Mouse (Mus musculus) heart, adult 8-10 months (tissue): ENCODE measurements around the gene Npepl1. TPM values are rescaled to one million over a fixed set of nuclear protein-coding genes. Genes with fewer than 3 reads are reported as not detected.

ENCODE experiments used
- DNase-seq: peaks from one replicate; pipeline ENCODE4 v3.0.0; 2022; ENCODE audit warnings: low spot score
- total RNA-seq, 4 experiments: library from RNA; stranded (reverse); gene quantifications; 2 replicates each; pipeline ENCODE4 v1.2.4; 2022

Npepl1 gene
- total RNA-seq, result 10 to 100 TPM; 75.9 to 81.5 (median 77.7) TPM

DNA sequence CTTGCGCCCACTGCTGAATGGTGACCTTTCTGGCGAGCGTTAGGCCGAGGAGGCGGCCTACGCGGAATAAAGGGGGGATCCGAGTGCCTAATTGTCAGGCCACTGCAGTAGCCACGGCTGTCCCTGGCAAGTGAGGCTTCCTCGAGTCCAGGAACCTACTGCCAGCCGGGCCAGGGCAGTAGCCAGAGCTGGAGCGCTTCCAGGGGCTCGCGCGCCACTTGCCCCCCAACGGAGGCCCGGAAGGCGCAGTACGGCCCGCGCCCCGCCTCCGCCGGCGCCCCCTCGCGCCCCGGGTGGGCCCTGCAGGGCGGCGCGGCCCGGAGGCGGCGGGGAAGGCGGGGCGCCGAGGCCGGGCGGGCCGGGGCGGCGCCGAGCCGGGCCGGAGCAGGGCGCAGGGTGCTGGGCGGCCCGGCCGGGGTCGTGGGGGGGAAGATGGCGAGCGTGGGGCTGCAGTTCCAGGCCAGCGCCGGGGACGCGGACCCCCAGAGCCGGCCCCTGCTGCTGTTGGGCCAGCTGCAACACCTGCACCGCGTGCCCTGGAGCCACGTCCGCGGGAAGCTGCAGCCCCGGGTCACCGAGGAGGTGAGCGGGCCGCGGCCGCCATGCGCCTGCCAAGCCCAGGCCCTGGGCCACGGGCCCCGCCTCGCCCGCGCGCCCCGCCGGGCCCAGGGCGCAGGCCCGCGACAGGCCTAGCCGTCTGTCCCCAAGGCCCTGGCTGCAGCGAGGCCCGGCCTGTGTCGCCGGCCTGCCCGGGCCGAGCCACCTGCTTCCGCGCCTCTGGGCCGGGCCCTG, at the start of gene Npepl1:
Gene Npepl1 (plus strand): TSS at position 359 of the 792 bp plus-strand sequence.
- peak; percentile 67 for DNase-seq

GRCm38 (mm10) chr2:174061219-174061618, 48.9 kb upstream of the Npepl1 start:
- no peak for DNase-seq

- DNase-seq, result no peak
Observed at GRCm38 (mm10) chr2:174063074-174063473, 47.1 kb upstream of the Npepl1 start.

- DNase-seq, result no peak
Observed at GRCm38 (mm10) chr2:174063527-174064211, 46.5 kb upstream of the Npepl1 start.

DNA sequence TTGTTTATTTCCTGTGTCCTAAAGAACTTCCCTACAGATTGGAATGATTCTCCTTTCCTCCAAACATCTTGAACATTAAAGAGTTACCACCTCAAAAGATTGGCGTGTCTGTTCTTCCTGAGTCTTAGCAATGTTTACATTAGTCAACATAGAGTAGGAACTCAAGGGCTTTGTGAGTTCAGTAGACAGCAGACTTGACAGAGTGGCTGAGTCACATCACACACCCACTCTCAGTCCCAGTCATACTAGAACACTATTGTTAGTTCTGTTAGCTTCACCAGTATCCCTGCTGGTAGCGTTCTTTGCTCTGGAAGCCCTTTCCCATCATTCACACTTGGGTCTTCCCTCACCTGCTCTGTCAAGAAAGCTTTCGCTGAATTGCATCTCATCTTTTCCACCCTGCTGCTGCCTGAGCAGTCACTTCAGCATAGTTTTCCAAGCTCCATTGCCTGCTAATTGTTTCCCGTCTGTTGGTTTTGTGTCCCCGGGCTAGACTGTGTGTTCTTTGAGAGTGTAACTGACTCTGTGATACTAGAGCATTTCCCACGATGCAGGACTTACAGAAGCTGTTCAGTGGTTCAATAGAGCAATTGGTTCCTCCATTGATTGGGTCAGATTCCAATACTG, 42.2 kb upstream of the Npepl1 start:
- no peak for DNase-seq

DNA sequence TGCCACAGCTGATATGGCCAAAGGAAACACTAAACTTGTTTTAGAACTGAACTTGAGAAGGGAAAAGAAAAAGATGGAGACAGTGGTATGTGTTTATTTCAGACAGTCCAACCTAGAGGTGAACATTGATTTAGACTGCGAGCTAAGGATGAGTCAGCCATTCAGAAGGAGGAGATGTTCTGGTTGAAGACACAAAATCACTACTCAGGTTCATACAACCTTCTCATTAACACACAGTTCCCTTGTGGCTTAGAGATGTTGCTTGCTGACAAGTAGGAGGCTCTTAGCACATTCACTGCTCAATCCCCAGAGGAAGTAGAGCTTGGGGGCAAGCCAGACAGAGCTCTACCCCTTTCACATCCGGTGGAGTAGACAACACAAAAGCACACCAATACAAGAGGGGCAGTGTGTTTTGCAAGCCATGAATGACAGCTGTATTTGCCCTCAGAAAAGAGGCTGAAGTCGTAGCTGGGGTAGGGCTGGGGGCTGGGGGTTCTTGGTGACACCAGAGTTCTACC, 40.6 kb upstream of the Npepl1 start:
- DNase-seq, result no peak

- no peak for DNase-seq
Observed at GRCm38 (mm10) chr2:174071406-174071805, 38.7 kb upstream of the Npepl1 start.

DNA sequence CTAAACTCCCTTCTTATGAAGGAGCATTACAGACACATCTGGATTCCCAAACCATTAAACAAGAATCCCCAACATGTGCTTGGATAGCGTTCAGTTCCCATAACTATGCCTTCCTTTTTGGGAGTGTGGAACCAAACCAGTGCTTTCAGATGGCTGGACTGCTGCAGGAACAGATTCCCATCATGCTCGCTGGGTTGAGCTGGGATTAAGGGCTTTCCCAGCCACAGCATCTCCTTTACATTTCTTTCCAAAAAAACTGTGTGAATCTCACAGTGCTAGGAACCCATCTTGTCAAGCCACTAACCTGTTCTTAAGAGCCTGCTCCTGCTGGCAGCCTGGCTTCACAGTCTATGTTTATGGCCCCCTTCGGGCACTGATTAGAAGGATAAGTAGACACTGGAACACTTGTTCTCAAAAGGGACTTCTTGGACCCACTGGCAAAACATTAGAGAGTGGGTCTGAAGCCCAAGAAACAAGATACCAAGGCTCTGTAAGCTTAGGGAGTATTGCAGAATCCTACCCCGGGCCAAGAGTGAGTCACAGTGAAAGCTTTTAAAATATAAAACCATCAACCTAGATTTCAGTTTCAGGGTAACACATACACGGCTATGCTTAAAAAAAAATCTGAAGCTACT, 36.9 kb upstream of the Npepl1 start:
- DNase-seq, result no peak

DNA sequence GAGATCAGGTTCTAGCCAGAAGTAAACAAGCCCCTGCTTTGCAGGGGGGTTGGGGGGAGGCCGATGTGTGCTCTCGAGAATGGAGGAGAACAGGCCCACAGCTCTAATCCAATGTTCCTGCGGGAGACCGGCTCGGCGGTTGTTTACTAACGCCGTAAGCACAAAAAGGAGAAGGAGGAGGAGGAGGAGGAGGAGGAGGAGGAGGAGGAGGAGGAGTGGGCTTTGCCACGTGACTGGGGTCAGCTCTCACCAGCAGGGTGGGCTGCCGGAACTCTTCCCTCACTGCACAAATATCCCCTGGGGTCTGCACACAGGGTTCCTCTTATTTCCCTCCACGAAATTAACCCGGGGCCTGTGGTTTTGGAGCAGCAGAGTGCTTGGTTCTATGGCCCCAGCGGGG, 35.5 kb upstream of the Npepl1 start:
- DNase-seq, result no peak

- no peak for DNase-seq
Observed at GRCm38 (mm10) chr2:174075072-174075570, 35.0 kb upstream of the Npepl1 start.

GRCm38 (mm10) chr2:174075673-174076432, 34.3 kb upstream of the Npepl1 start, which contains the start of gene Stx16:
Gene Stx16, plus strand, starts transcription at chr2:174076308.
- peak; percentile 96 for DNase-seq

DNA sequence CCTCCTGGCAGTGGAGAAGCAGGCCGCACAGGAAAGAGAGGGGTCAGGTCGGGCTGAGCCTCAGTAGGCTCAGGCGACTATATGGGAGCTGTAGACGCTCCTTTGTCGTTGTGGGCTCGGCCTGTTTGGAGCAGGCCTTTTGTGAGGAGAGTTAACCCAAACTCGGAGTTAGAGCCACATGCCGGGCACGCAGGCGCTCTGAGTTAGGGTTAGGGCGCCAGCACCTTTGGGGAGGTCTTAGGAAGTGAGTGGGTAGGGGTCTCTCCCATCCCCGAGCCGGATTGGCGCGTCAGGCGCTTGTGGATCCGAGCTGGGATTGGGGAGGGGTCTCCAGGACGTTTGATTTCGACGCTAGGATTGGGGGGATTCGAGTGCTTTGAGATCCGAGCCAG, 33.7 kb upstream of the Npepl1 start:
- no peak for DNase-seq

DNA sequence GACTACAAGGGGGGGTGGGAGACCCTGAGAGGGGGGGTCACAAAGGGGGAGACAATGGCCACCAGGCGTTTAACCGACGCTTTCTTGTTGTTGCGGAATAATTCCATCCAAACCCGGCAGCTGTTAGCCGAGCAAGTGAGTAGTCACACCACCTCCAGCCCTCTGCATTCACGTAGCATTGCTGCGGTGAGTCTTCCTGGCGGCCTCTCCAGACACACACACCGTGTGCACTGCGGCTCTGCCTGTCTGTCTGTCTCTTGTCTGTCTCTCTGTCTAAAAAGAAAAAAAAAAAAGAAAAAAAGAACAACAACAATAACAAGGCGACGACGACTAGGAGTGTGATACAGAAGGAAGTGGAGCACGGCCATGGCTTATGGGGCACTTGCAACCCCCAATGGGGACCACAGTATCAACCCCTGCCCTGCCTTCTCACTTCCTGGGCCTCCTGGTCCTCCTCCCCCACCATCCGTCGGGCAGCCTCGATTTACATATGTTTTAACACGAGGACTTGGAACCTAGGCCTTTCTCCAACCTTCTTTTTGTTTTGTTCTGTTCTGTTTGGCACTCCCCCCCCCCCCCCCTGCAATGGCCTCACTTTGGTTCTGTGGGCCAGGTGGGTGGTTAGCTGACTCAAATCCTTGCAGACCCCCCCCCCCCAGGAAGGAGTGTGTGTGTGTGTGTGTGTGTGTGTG, 33.0 kb upstream of the Npepl1 start:
- no peak for DNase-seq

DNA sequence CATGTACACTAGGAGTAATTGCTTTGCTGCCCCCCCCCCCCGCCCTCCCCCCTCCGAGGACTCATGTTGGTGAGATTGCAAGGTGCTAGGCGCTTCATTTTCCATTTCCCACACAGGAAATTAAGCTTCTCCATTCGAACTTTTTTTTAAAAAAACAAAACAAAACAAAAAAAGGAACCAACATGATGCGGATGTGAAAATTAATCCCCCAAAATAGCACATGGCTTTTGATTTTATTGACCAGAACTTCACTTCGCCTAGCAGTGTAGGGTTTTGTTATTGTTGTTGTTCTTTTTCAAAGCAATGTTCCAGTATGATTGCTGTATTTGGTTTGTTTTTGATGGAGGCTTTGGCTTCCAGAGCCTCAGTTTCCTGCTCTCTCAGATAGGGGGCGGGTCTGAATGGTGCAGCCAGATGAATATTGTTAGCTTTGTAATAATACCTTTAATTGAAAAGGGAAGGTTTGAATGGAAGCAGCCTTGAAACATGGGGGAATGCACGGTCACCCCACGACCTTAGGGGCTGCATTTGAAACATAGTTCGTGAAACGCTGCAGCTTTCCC, 32.3 kb upstream of the Npepl1 start:
- DNase-seq, result peak; percentile 12

- no peak for DNase-seq
Observed at GRCm38 (mm10) chr2:174081833-174082232, 28.3 kb upstream of the Npepl1 start.

- DNase-seq, result no peak
Observed at GRCm38 (mm10) chr2:174082380-174082918, 27.7 kb upstream of the Npepl1 start.

DNA sequence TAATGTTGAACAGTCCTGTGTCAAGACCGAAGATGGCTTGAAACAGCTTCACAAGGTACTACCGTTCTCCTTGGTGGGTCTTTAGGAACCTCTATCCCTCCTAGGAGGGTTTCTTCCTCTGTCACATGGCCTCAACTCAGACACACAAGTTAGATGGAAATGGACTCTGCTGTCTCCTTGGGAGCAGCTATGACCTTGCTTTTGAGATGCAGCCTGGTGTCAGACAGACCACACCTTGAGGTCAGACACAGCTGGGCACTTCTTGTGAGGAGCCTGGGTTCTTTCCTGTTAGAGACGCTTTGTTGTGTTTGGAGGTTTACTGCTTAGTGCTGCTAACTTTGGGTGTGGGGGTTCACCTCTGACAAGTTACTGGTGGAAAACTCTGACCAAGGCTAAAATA, 15.1 kb upstream of the Npepl1 start:
- no peak for DNase-seq

GRCm38 (mm10) chr2:174102399-174102798, 7.8 kb upstream of the Npepl1 start:
- no peak for DNase-seq

DNA sequence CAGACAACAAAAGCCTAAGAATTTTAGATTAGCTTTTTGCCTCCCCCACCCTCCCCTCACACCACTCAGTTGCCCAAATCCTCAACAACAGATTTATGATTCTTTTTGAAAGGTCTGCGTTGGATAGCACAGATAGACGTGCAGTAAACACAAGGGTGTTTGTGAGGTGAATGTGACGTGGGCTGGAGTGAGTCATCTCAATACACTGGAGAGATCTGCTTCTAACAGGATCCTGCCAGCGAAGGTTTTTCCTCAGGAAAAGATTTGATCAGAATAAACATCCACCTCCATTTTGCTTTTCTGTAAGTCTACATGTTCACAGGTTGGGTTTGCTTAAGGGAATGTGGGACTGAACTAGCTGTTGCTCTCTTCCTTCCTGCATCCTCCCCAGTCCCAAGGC, 6.6 kb upstream of the Npepl1 start:
- DNase-seq, result no peak

GRCm38 (mm10) chr2:174107375-174107774, 2.8 kb upstream of the Npepl1 start:
- DNase-seq, result no peak
